Mouse (Mus musculus) kidney, adult 18-20 months (tissue): ENCODE results near the gene Bmx.

ENCODE experiments used
- DNase-seq: peaks from one replicate; pipeline ENCODE4 v3.0.0; 2021

Bmx gene

GRCm38 (mm10) chrX:164173880-164174279, 84.1 kb downstream of the Bmx start:
- no peak for DNase-seq

GRCm38 (mm10) chrX:164171034-164171433, 87.0 kb downstream of the Bmx start:
- no peak for DNase-seq

GRCm38 (mm10) chrX:164164681-164165080, 93.3 kb downstream of the Bmx start:
- no peak for DNase-seq

GRCm38 (mm10) chrX:164154594-164154993, 103.4 kb downstream of the Bmx start:
- DNase-seq: no peak

GRCm38 (mm10) chrX:164153606-164154005, 104.4 kb downstream of the Bmx start:
- no peak for DNase-seq

GRCm38 (mm10) chrX:164152703-164153102, 105.3 kb downstream of the Bmx start:
- DNase-seq: peak; percentile 33

GRCm38 (mm10) chrX:164145463-164146250, 112.3 kb downstream of the Bmx start:
- DNase-seq: no peak
